Mouse (Mus musculus): Measurements from ENCODE around the gene Nkiras2.
A peak's percentile ranks its signal among the peaks of the same experiment; 100 is the strongest.
"Not testable (repeated sequence)": the region's sequence is repeated elsewhere in the genome, so short reads cannot be mapped to it uniquely, and the experiment has no call there.

Nkiras2 gene

DNA sequence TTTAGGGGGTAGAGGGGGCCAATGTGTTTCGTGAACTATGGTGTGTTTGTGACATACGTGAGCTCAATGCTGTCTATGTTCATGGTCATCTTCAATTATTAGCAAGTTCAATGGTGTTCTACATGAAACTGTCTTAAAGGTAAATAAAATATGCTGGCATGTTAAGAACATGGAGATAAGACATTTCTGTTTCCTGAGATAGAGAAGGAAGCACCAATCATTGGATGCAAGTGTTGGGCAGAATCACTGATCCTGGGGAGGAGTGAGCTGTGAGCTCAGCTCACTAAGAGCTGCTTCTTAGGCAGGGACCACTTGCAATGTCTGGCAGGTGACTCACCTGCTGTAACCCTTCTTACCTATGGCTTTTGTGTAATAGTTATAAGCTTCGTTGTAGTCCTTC lies 17.7 kb upstream of the Nkiras2 start:
- no peak for DNase-seq (ENCODE audit: low read depth, low spot score)

GRCm38 (mm10) chr11:100603155-100603554 lies 15.9 kb upstream of the Nkiras2 start:
- DNase-seq (ENCODE audit: low read depth, low spot score): no peak

GRCm38 (mm10) chr11:100603813-100604212 lies 15.2 kb upstream of the Nkiras2 start:
- no peak for DNase-seq (ENCODE audit: low read depth, low spot score)

DNA sequence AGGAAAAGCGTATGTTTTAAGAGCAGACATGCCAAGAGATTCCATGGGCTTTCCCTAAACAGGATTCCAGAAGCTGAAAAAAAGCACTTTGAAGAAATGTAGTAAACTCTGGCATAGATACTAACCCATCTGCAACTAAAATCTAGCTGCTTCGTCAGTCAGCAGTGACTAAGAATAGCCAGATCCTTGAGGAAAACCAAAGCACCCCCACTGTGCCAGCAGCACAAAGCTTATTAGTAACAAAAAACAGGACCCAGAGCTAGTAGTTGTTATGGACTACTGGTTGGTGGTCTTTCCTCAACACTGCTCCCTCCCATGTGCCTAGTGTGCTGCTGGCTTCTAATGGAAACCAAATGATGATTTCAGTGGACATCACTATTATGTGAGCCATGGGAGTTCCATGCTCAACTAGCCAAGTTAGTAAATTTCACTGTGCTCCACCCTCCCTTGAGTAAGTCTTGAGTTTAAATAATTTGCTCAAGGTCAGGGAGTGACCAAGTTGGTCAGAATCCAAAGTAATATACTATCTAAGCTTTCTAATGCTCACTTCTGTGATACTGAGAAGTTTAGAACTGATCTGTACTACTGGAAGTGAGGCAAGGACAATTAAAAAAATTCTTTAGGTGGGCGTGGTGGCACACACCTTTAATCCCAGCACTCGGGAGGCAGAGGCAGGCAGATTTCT lies 14.6 kb upstream of the Nkiras2 start:
- no peak for DNase-seq (ENCODE audit: low read depth, low spot score)

- no peak for DNase-seq (ENCODE audit: low read depth, low spot score)
Measured at GRCm38 (mm10) chr11:100605451-100605850, 13.6 kb upstream of the Nkiras2 start.

DNA sequence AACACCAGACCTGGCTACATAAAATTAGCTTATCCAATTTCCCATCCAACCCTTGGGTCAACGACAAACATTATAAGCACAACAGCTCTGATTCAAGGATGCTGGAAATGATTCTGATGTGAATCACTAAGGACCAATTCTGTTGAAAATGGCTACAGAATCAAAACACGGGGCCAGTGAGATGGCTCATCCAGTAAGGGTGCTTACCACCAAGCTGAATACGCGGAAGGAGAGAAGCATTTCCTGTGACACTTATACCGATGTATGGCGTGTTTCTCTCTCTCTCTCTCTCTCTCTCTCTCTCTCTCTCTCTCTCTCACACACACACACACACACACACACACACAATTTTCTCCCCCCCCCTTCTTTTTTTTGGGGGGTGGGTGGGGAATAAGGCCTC lies 11.9 kb upstream of the Nkiras2 start:
- no peak for DNase-seq (ENCODE audit: low read depth, low spot score)

DNA sequence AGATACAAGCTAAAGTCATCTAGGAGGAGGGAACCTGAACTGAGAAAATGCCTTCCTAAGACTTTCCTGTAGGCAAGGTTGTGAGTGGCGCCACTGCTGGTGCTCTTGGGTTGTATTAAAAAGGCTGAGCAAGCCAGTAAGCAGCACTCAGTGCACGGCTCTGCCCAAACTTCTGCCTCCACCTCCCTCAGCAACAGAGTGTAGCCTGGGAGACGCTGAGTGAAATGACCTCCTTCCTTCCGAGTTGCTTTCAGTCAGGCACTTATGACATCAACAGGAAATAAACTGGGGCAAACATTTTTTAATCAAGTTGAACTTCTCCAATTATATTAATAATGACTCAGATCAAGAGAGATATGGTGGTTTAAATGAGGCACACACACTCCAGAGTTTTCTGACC lies 10.2 kb upstream of the Nkiras2 start:
- no peak for DNase-seq (ENCODE audit: low read depth, low spot score)

- no peak for DNase-seq (ENCODE audit: low read depth, low spot score)
Measured at GRCm38 (mm10) chr11:100609355-100609996, 9.6 kb upstream of the Nkiras2 start.

GRCm38 (mm10) chr11:100609997-100610680 lies 8.9 kb upstream of the Nkiras2 start:
- no peak for DNase-seq (ENCODE audit: low read depth, low spot score)

DNA sequence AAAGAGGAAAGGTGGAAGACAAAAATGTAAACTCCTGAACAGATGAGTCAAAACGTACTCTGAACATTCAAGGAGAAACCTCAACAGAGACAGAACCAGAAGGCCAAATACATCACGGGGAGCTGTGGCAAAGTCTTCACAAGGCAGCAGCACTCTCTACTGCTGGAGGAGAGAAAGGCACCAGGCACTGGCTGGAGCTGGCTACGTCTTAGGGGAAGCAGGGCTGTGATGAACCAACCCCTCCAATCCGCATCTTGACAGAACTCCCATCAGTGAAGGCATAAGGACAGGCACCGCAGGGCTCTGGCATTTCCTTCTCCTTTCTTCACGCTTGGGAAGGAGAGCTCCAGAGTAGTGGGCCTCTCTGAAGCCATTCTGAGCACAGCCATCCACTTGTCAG lies 7.4 kb upstream of the Nkiras2 start:
- no peak for DNase-seq (ENCODE audit: low read depth, low spot score)

DNA sequence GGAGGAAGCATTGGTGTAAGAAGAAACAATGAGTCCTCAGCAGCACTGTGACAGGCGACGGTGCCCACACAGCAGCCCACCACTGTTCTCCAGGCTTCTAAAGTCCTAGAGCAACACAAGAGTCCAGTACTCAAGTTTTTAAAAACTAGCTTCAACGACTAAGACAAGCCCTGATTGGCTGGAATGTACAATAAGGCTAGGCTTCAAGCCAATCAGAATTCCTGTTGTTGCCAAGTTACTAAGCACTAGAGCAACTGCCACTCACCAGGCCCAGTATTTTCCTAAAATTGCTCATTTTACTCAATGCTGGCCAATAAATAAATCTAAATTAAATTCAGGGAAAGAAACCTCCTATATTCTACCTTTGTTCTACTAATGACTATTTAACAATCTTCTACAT lies 5.8 kb upstream of the Nkiras2 start:
- no peak for DNase-seq (ENCODE audit: low read depth, low spot score)

- no peak for DNase-seq (ENCODE audit: low read depth, low spot score)
Measured at GRCm38 (mm10) chr11:100616332-100616731, 2.7 kb upstream of the Nkiras2 start.

GRCm38 (mm10) chr11:100616836-100617235 lies 2.2 kb upstream of the Nkiras2 start:
- not testable (repeated sequence) for DNase-seq (ENCODE audit: low read depth, low spot score)

GRCm38 (mm10) chr11:100617480-100617879 lies 1.6 kb upstream of the Nkiras2 start:
- DNase-seq (ENCODE audit: low read depth, low spot score): no peak

GRCm38 (mm10) chr11:100619485-100619975 lies 486 bp downstream of the Nkiras2 start:
- peak; percentile 98 for DNase-seq (ENCODE audit: low read depth, low spot score)

- DNase-seq (ENCODE audit: low read depth, low spot score): no peak
Measured at GRCm38 (mm10) chr11:100619982-100620381, 938 bp downstream of the Nkiras2 start, which contains the start of gene Dnajc7. Gene Dnajc7, minus strand, starts transcription at chr11:100620168.

GRCm38 (mm10) chr11:100622714-100623113 lies 3.7 kb downstream of the Nkiras2 start:
- DNase-seq (ENCODE audit: low read depth, low spot score): peak; percentile 86

DNA sequence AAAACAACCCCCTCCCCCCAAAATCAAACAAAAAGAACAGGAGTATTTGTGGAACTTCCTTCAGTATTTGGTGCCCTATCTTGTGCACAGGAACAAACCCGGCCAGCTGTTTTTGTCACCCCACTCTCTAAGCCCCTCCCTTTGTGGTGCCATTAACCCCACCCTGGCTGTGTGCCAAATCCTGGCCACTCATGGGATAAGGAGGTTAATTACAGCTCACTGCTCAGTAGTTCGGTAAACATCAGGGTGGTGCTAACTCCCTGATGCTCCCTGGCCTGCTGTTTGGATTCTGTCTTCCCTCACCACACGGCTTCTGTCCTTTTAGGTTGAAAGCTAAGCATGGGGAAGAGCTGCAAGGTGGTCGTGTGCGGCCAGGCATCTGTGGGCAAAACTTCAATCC lies 4.8 kb downstream of the Nkiras2 start:
- DNase-seq (ENCODE audit: low read depth, low spot score): no peak

- DNase-seq (ENCODE audit: low read depth, low spot score): no peak
Measured at GRCm38 (mm10) chr11:100625754-100626700, 7.0 kb downstream of the Nkiras2 start.

DNA sequence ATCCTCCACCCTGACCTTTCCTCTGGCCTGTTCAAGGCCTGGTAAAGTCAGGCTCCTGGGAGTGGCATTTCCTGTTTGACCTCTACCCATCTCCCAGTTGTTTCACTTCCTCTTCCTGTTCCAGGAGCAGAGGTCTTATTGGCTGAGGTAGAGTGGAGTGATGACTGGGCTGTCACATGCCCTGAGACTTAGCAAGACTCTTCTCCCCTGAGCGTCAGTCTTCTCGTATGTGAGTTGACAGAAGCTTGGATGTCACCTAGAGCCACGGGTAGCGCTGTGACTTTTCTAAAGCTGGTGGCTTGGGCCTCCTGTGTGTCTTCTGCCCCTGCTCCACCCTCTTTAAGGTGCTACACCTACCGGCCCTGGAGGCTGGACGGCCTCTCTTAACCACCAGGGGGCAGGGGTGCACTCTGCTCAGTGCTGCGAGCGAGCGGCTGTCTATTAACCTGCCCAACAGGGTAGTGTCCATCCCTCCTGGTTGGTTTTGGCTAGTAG lies 7.7 kb downstream of the Nkiras2 start:
- DNase-seq (ENCODE audit: low read depth, low spot score): no peak

DNA sequence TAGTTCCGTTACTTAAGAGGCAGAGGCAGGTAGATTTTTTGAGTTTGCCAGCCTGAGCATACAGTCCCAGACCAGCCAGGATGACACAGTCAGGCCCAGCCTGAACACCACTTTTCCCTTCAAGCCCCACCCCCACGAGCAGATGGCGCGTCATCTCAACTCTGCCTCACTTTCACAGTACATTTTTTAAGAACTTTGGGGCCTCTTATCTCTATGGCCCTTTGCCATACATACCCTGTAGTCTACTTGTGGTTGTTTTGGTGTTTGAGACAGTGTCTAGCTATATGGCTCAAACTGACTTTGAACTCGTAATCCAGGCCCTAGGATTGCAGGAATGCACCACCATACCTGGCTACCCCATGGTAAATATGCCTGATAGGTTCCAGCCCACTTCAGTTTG lies 9.0 kb downstream of the Nkiras2 start:
- DNase-seq (ENCODE audit: low read depth, low spot score): no peak

Data from brain, embryonic 18.5 days (tissue).